Mouse (Mus musculus): ENCODE data around the gene Gm9040. TPM values are rescaled to one million over a fixed set of nuclear protein-coding genes. Genes with fewer than 3 reads are reported as not detected.
"Not testable (repeated sequence)": the region's sequence is repeated elsewhere in the genome, so short reads cannot be mapped to it uniquely, and the experiment has no call there.

The Gm9040 gene
- not detected in 2 replicates for polyA plus RNA-seq (2012; rRNA removed)

GRCm38 (mm10) chr10:118326869-118327268, at the start of gene Gm9040:
Gm9040 (minus strand) TSS chr10:118326969.
- not testable (repeated sequence) for DNase-seq (ENCODE audit: low read depth)

GRCm38 (mm10) chr10:118370443-118370842, 43.7 kb upstream of the Gm9040 start:
- DNase-seq (ENCODE audit: low read depth): peak; percentile 94
- TF ChIP-seq CTCF (IDR thresholded peaks at IDR 0.05; ENCODE audit: borderline replicate concordance, extremely low read depth, insufficient read depth, insufficient read length) (peak; percentile 93), POLR2A (IDR thresholded peaks at IDR 0.05; ENCODE audit: borderline replicate concordance, extremely low read depth, insufficient read depth, insufficient read length, poor library complexity, severe bottlenecking) (no peak)

GRCm38 (mm10) chr10:118369518-118369917, 42.7 kb upstream of the Gm9040 start:
- DNase-seq (ENCODE audit: low read depth): no peak
- no peak for TF ChIP-seq POLR2A (IDR thresholded peaks at IDR 0.05; ENCODE audit: borderline replicate concordance, extremely low read depth, insufficient read depth, insufficient read length, poor library complexity, severe bottlenecking)
- TF ChIP-seq CTCF (IDR thresholded peaks at IDR 0.05; ENCODE audit: borderline replicate concordance, extremely low read depth, insufficient read depth, insufficient read length): no peak

- not testable (repeated sequence) for DNase-seq (ENCODE audit: low read depth)
Measured at GRCm38 (mm10) chr10:118354005-118354404, 27.2 kb upstream of the Gm9040 start, which contains the start of gene Gm9049. Gm9049 (minus strand) TSS chr10:118354105.

- not testable (repeated sequence) for DNase-seq (ENCODE audit: low read depth)
Measured at GRCm38 (mm10) chr10:118348579-118348978, 21.8 kb upstream of the Gm9040 start, which contains the start of gene Gm9048. Gm9048 (minus strand) TSS chr10:118348679.

- not testable (repeated sequence) for DNase-seq (ENCODE audit: low read depth)
Measured at GRCm38 (mm10) chr10:118343155-118343554, 16.4 kb upstream of the Gm9040 start, which contains the start of gene Gm9046. Gm9046 (minus strand) TSS chr10:118343255.

GRCm38 (mm10) chr10:118337731-118338130, 11.0 kb upstream of the Gm9040 start, which contains the start of gene Gm9045:
Gm9045 (minus strand) TSS chr10:118337831.
- DNase-seq (ENCODE audit: low read depth): not testable (repeated sequence)

GRCm38 (mm10) chr10:118332308-118332707, 5.5 kb upstream of the Gm9040 start, which contains the start of gene Gm9044:
Gm9044 (minus strand) TSS chr10:118332408.
- DNase-seq (ENCODE audit: low read depth): not testable (repeated sequence)

- TF ChIP-seq CTCF (IDR thresholded peaks at IDR 0.05; ENCODE audit: borderline replicate concordance, extremely low read depth, insufficient read depth, insufficient read length): no peak
- TF ChIP-seq POLR2A (IDR thresholded peaks at IDR 0.05; ENCODE audit: borderline replicate concordance, extremely low read depth, insufficient read depth, insufficient read length, poor library complexity, severe bottlenecking): no peak
- DNase-seq (ENCODE audit: low read depth): no peak
Measured at GRCm38 (mm10) chr10:118319024-118319423, 7.7 kb downstream of the Gm9040 start.

- not testable (repeated sequence) for DNase-seq (ENCODE audit: low read depth)
Measured at GRCm38 (mm10) chr10:118302133-118302532, 24.6 kb downstream of the Gm9040 start.

- no peak for TF ChIP-seq POLR2A (IDR thresholded peaks at IDR 0.05; ENCODE audit: borderline replicate concordance, extremely low read depth, insufficient read depth, insufficient read length, poor library complexity, severe bottlenecking)
- TF ChIP-seq CTCF (IDR thresholded peaks at IDR 0.05; ENCODE audit: borderline replicate concordance, extremely low read depth, insufficient read depth, insufficient read length): no peak
Measured at GRCm38 (mm10) chr10:118294938-118295337, 31.8 kb downstream of the Gm9040 start, which contains the start of gene Iltifb. Iltifb (minus strand) TSS chr10:118295038.

GRCm38 (mm10) chr10:118283016-118283415, 43.8 kb downstream of the Gm9040 start:
- DNase-seq (ENCODE audit: low read depth): not testable (repeated sequence)

More at GRCm38 (mm10) chr10:118294938-118295337, 31.8 kb downstream of the Gm9040 start, which contains the start of gene Iltifb:
- no peak for DNase-seq (ENCODE audit: low read depth)

GRCm38 (mm10) chr10:118282565-118282964, 44.2 kb downstream of the Gm9040 start:
- not testable (repeated sequence) for DNase-seq (ENCODE audit: low read depth)

GRCm38 (mm10) chr10:118278069-118278468, 48.7 kb downstream of the Gm9040 start:
- not testable (repeated sequence) for DNase-seq (ENCODE audit: low read depth)

Other genes with a start within 250 kb of the Gm9040 start
- gene Mdm1, start 185.2 kb downstream of the Gm9040 start, polyA plus RNA-seq (2012; rRNA removed): 50.1 and 53.2 TPM in 2 replicates
- gene Il22, start 122.0 kb downstream of the Gm9040 start, polyA plus RNA-seq (2012; rRNA removed): 0.20 TPM in 1 of 2 replicates, not detected in the other
- 0.08 and 0.18 TPM in 2 replicates for gene Gm32717, start 86.2 kb downstream of the Gm9040 start, polyA plus RNA-seq (2012; rRNA removed)
- 0.08 and 0.18 TPM in 2 replicates for gene Gm32802, start 68.3 kb downstream of the Gm9040 start, polyA plus RNA-seq (2012; rRNA removed)
- not detected in 2 replicates for gene Iltifb, start 31.9 kb downstream of the Gm9040 start, polyA plus RNA-seq (2012; rRNA removed)
- not detected in 2 replicates for gene Gm9044, start 5.4 kb upstream of the Gm9040 start, polyA plus RNA-seq (2012; rRNA removed)
- gene Gm9045, start 10.9 kb upstream of the Gm9040 start, polyA plus RNA-seq (2012; rRNA removed): not detected in 2 replicates
- gene Gm9046, start 16.3 kb upstream of the Gm9040 start, polyA plus RNA-seq (2012; rRNA removed): not detected in 2 replicates
- gene Gm9048, start 21.7 kb upstream of the Gm9040 start, polyA plus RNA-seq (2012; rRNA removed): not detected in 2 replicates
- gene Gm9049, start 27.1 kb upstream of the Gm9040 start, polyA plus RNA-seq (2012; rRNA removed): not detected in 2 replicates
- gene Ifng, start 114.1 kb upstream of the Gm9040 start, polyA plus RNA-seq (2012; rRNA removed): not detected in 2 replicates

All from brain, embryonic 14.5 days (tissue).